Mouse (Mus musculus): ENCODE data around the gene Cenpn. TPM values are rescaled to one million over a fixed set of nuclear protein-coding genes. Genes with fewer than 3 reads are reported as not detected.

Cenpn gene
- polyA plus RNA-seq, 1 experiment from 2014 or later: 11.8 TPM

GRCm38 (mm10) chr8:116927880-116928279 lies 6.3 kb downstream of the Cenpn start:
- peaks cover 52% of the 10 kb centered on the region for H3K36me3 ChIP-seq (replicated peaks; ENCODE audit: insufficient read depth, low read length)
- TF ChIP-seq EP300 (IDR thresholded peaks at IDR 0.05; ENCODE audit: low read depth) (no peak), CTCF (IDR thresholded peaks at IDR 0.05; ENCODE audit: low read depth) (peak; percentile 81)

GRCm38 (mm10) chr8:116928588-116928987 lies 7.1 kb downstream of the Cenpn start:
- Histone ChIP-seq H3K36me3 (replicated peaks; ENCODE audit: insufficient read depth, low read length) (peaks cover 59% of the 10 kb centered on the region), H3K9me3 (ENCODE audit: low read length) (no peaks in the 10 kb centered on the region), H3K4me1 (ENCODE audit: insufficient read depth) (peaks cover under 1% of the 10 kb centered on the region; the same call in 1 of the 2 replicates), H3K27ac (ENCODE audit: low read depth) (no peak overlapping the region), H3K4me2 (ENCODE audit: low read depth, low read length) (no peak overlapping the region), H3K9ac (replicated peaks) (no peak overlapping the region), H3K4me3 (ENCODE audit: low read depth, low read length) (no peak overlapping the region), H3K27me3 (ENCODE audit: insufficient read depth, low read length) (no peaks in the 10 kb centered on the region)
- ATAC-seq: no peak
- DNase-seq: no peak
- 84% methylated on average over 5 of the region's 5 CpGs for WGBS (ENCODE audit: insufficient replicate concordance)
- TF ChIP-seq EP300 (IDR thresholded peaks at IDR 0.05; ENCODE audit: low read depth) (no peak), CTCF (IDR thresholded peaks at IDR 0.05; ENCODE audit: low read depth) (peak; percentile 38; the same call in 1 of the 2 replicates)

More at GRCm38 (mm10) chr8:116927880-116928279, 6.3 kb downstream of the Cenpn start:
- H3K4me1 ChIP-seq (ENCODE audit: insufficient read depth): peaks cover 3% of the 10 kb centered on the region; the same call in 1 of the 2 replicates
- no peaks in the 10 kb centered on the region for H3K27me3 ChIP-seq (ENCODE audit: insufficient read depth, low read length)
- DNase-seq: peak; percentile 74
- no peaks in the 10 kb centered on the region for H3K9me3 ChIP-seq (ENCODE audit: low read length)
- no peak overlapping the region for H3K4me3 ChIP-seq (ENCODE audit: low read depth, low read length)
- 0 out of 2 replicates have a peak, but pooled peaks have one; percentile 33 for ATAC-seq
- no peak overlapping the region for H3K27ac ChIP-seq (ENCODE audit: low read depth)
- no peak overlapping the region for H3K4me2 ChIP-seq (ENCODE audit: low read depth, low read length)
- H3K9ac ChIP-seq (replicated peaks): no peak overlapping the region
- WGBS (ENCODE audit: insufficient replicate concordance): 82% methylated on average over 9 of the region's 9 CpGs

GRCm38 (mm10) chr8:116934976-116935375 lies 13.4 kb downstream of the Cenpn start:
- no peak overlapping the region for H3K4me3 ChIP-seq (ENCODE audit: low read depth, low read length)
- H3K27me3 ChIP-seq (ENCODE audit: insufficient read depth, low read length): no peaks in the 10 kb centered on the region
- peaks cover 56% of the 10 kb centered on the region for H3K36me3 ChIP-seq (replicated peaks; ENCODE audit: insufficient read depth, low read length)
- no peak overlapping the region for H3K27ac ChIP-seq (ENCODE audit: low read depth)
- no peak for ATAC-seq
- H3K4me2 ChIP-seq (ENCODE audit: low read depth, low read length): no peak overlapping the region
- H3K9ac ChIP-seq (replicated peaks): no peak overlapping the region
- H3K4me1 ChIP-seq (ENCODE audit: insufficient read depth): no peaks in the 10 kb centered on the region
- no peak for TF ChIP-seq CTCF (IDR thresholded peaks at IDR 0.05; ENCODE audit: low read depth)
- TF ChIP-seq EP300 (IDR thresholded peaks at IDR 0.05; ENCODE audit: low read depth): no peak
- no peaks in the 10 kb centered on the region for H3K9me3 ChIP-seq (ENCODE audit: low read length)
- DNase-seq: no peak
- WGBS (ENCODE audit: insufficient replicate concordance): 90% methylated on average over 4 of the region's 4 CpGs

GRCm38 (mm10) chr8:116935506-116935905 lies 14.0 kb downstream of the Cenpn start:
- no peaks in the 10 kb centered on the region for H3K9me3 ChIP-seq (ENCODE audit: low read length)
- DNase-seq: no peak
- no peak for ATAC-seq
- TF ChIP-seq EP300 (IDR thresholded peaks at IDR 0.05; ENCODE audit: low read depth) (no peak), CTCF (IDR thresholded peaks at IDR 0.05; ENCODE audit: low read depth) (no peak)
- H3K4me2 ChIP-seq (ENCODE audit: low read depth, low read length): no peak overlapping the region
- H3K36me3 ChIP-seq (replicated peaks; ENCODE audit: insufficient read depth, low read length): peaks cover 55% of the 10 kb centered on the region
- no peak overlapping the region for H3K4me3 ChIP-seq (ENCODE audit: low read depth, low read length)
- H3K4me1 ChIP-seq (ENCODE audit: insufficient read depth): no peaks in the 10 kb centered on the region
- no peak overlapping the region for H3K27ac ChIP-seq (ENCODE audit: low read depth)
- H3K9ac ChIP-seq (replicated peaks): no peak overlapping the region
- 84% methylated on average over 6 of the region's 6 CpGs for WGBS (ENCODE audit: insufficient replicate concordance)
- H3K27me3 ChIP-seq (ENCODE audit: insufficient read depth, low read length): no peaks in the 10 kb centered on the region

DNA sequence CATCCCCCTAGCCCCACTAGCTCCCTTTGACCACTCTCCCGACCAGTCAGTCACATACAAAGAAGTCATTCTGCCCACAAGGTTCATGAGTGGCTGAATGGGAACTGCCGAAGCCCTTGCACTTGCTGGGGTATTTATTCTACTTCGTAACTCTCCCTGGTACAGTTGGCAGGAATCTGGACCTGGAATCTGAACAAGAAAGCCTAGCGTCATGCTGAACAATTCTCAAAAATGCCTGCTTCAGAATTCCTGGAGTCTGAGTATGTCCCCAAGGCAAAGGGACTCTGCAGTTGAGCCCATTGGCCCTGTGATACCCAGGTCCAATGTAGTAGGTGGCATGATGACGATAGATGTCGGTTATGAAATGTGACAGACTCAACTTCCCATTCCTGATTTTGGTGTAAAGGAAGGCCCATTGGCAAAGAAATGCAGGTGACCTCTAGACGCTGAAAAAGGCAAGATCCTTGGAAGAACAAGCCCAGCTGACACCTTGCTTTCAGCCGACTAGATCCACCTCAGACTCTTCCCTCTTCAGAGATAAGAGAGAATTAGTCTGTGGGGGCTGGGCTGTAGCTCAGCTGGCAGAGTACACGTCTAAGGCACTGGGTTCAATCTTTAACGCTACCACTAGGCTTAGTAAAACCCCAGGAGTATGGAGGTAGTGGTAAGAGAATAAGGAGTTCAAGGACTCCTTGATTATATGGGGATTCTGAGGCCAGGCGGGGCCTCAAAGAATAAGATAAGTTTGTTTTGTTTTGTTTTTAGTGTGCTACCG lies 20.9 kb downstream of the Cenpn start:
- Histone ChIP-seq H3K27ac (ENCODE audit: low read depth) (no peak overlapping the region), H3K36me3 (replicated peaks; ENCODE audit: insufficient read depth, low read length) (0 out of 2 replicates have a peak, but pooled peaks cover 4% of the 10 kb centered on the region), H3K9ac (replicated peaks) (no peak overlapping the region), H3K27me3 (ENCODE audit: insufficient read depth, low read length) (no peaks in the 10 kb centered on the region), H3K4me1 (ENCODE audit: insufficient read depth) (peaks cover 31% of the 10 kb centered on the region), H3K4me2 (ENCODE audit: low read depth, low read length) (peak overlapping the region; percentile 99), H3K4me3 (ENCODE audit: low read depth, low read length) (peak overlapping the region; percentile 97; the same call in 1 of the 2 replicates), H3K9me3 (ENCODE audit: low read length) (no peaks in the 10 kb centered on the region)
- ATAC-seq (no peak), DNase-seq (no peak)
- 59% methylated on average over 12 of the region's 12 CpGs for WGBS (ENCODE audit: insufficient replicate concordance)
- TF ChIP-seq EP300 (IDR thresholded peaks at IDR 0.05; ENCODE audit: low read depth) (no peak), CTCF (IDR thresholded peaks at IDR 0.05; ENCODE audit: low read depth) (no peak)

DNA sequence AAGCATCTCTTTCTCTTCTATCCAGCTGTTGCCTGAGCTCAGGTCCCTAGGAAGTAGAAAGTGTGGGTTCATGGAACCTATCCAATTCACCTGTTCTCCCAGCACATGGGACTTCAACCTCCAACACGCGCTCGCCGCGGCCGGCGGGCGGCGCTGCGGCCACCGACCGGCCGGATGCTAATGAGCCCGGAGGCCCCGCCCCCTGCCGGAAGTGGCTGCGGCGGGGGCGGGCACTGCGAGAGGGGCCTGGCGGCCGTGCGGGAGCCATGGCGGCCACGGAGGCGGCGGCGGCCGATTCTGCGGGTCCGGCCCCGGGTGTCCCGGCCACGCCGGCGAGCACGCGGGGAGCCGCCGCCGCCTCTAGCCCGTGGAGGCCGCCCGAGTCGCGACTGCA lies 21.6 kb downstream of the Cenpn start, which contains the start of gene Atmin:
Gene Atmin, plus strand, starts transcription at position 233 of the 394 bp plus-strand sequence.
- DNase-seq (peak; percentile 93), ATAC-seq (peak; percentile 93)
- 0% methylated on average over 42 of the region's 46 CpGs for WGBS (ENCODE audit: insufficient replicate concordance)
- Histone ChIP-seq H3K27me3 (ENCODE audit: insufficient read depth, low read length) (no peaks in the 10 kb centered on the region), H3K9ac (replicated peaks) (peak within 1 kb of the TSS; percentile 87), H3K27ac (ENCODE audit: low read depth) (peak within 1 kb of the TSS; percentile 70), H3K4me2 (ENCODE audit: low read depth, low read length) (peak within 1 kb of the TSS; percentile 99), H3K9me3 (ENCODE audit: low read length) (no peaks in the 10 kb centered on the region), H3K4me3 (ENCODE audit: low read depth, low read length) (peak within 1 kb of the TSS; percentile 97), H3K36me3 (replicated peaks; ENCODE audit: insufficient read depth, low read length) (no peaks in the 10 kb centered on the region), H3K4me1 (ENCODE audit: insufficient read depth) (peaks cover 35% of the 10 kb centered on the region)
- TF ChIP-seq EP300 (IDR thresholded peaks at IDR 0.05; ENCODE audit: low read depth): no peak
- TF ChIP-seq CTCF (IDR thresholded peaks at IDR 0.05; ENCODE audit: low read depth): peak; percentile 74
